In genomic region chr3:126903543-126903942, GRCm38 (mm10) we compare ENCODE assay signal across 8 mouse cellular contexts.
A peak's percentile ranks its signal among the peaks of the same experiment; 100 is the strongest.
DNase-seq lines count a peak whose midpoint lies in the region; ATAC-seq lines count a peak whose summit lies in the region.

No protein-coding gene starts in this region.

- H3K4me2 ChIP-seq in hindbrain, embryonic 12.5 days (replicated peaks): no peak overlapping the region
- no peak overlapping the region for H3K4me2 ChIP-seq in limb, embryonic 13.5 days (replicated peaks)
- no peak overlapping the region for H3K4me2 ChIP-seq in neural tube, embryonic 13.5 days

- H3K4me3 ChIP-seq in hindbrain, embryonic 12.5 days: no peak overlapping the region
- H3K4me3 ChIP-seq in limb, embryonic 13.5 days: no peak overlapping the region
- H3K4me3 ChIP-seq in neural tube, embryonic 13.5 days: no peak overlapping the region

- no peaks in the 10 kb centered on the region for H3K4me1 ChIP-seq in hindbrain, embryonic 12.5 days
- no peaks in the 10 kb centered on the region for H3K4me1 ChIP-seq in limb, embryonic 13.5 days
- H3K4me1 ChIP-seq in neural tube, embryonic 13.5 days (replicated peaks): no peaks in the 10 kb centered on the region

- H3K9ac ChIP-seq in hindbrain, embryonic 12.5 days: no peak overlapping the region
- no peak overlapping the region for H3K9ac ChIP-seq in limb, embryonic 13.5 days
- H3K9ac ChIP-seq in neural tube, embryonic 13.5 days: no peak overlapping the region

- ATAC-seq in hindbrain, embryonic 12.5 days (ENCODE audit: low FRiP score): peak; percentile 68; the same call in 1 of the 2 replicates
- peak; percentile 59; the same call in 1 of the 2 replicates for ATAC-seq in limb, embryonic 13.5 days (ENCODE audit: low FRiP score, low read depth)
- ATAC-seq in neural tube, embryonic 13.5 days (ENCODE audit: low read depth): peak; percentile 75

- no peaks in the 10 kb centered on the region for H3K36me3 ChIP-seq in hindbrain, embryonic 12.5 days
- H3K36me3 ChIP-seq in limb, embryonic 13.5 days: no peaks in the 10 kb centered on the region
- no peaks in the 10 kb centered on the region for H3K36me3 ChIP-seq in neural tube, embryonic 13.5 days

- no peaks in the 10 kb centered on the region for H3K27me3 ChIP-seq in hindbrain, embryonic 12.5 days
- no peaks in the 10 kb centered on the region for H3K27me3 ChIP-seq in limb, embryonic 13.5 days
- no peaks in the 10 kb centered on the region for H3K27me3 ChIP-seq in neural tube, embryonic 13.5 days

- no peak overlapping the region for H3K27ac ChIP-seq in hindbrain, embryonic 12.5 days
- no peak overlapping the region for H3K27ac ChIP-seq in limb, embryonic 13.5 days
- no peak overlapping the region for H3K27ac ChIP-seq in neural tube, embryonic 13.5 days (replicated peaks)

- WGBS in hindbrain, embryonic 12.5 days: 13% methylated on average over 3 of the region's 3 CpGs
- 17% methylated on average over 3 of the region's 3 CpGs for WGBS in limb, embryonic 13.5 days
- 14% methylated on average over 3 of the region's 3 CpGs for WGBS in neural tube, embryonic 13.5 days

- H3K9me3 ChIP-seq in hindbrain, embryonic 12.5 days (replicated peaks): no peaks in the 10 kb centered on the region
- H3K9me3 ChIP-seq in limb, embryonic 13.5 days: no peaks in the 10 kb centered on the region
- H3K9me3 ChIP-seq in neural tube, embryonic 13.5 days: no peaks in the 10 kb centered on the region

- peak; percentile 7 for DNase-seq in ovary, postnatal 36 days (ENCODE audit: low spot score)
- no peak for DNase-seq in ovary, adult 18-20 months (ENCODE audit: low spot score)
- DNase-seq in T-cell, adult 2 months (ENCODE audit: low spot score): peak; percentile 23
- DNase-seq in embryo, embryonic 11 days: peak; percentile 76
- DNase-seq in frontal cortex, postnatal 25 days (ENCODE audit: low spot score in 2 of 2): no peak

Comparison
In these comparisons a context has a peak if more than half of its experiments do, and no peak if none do; other contexts are left out.
1. DNase-seq: peak in ovary, postnatal 36 days (single experiment), T-cell, adult 2 months (single experiment) and embryo, embryonic 11 days (single experiment); none in ovary, adult 18-20 months (single experiment) and frontal cortex, postnatal 25 days (0 of 2).
2. Peak in every context shown above with its lines, with median percentiles within 50 percentile points of each other: ATAC-seq.